Mouse (Mus musculus) lung, embryonic 16.5 days (tissue): ENCODE results near the gene Ttll8. TPM values are rescaled to one million over a fixed set of nuclear protein-coding genes. Genes with fewer than 3 reads are reported as not detected.

Experiments used
- ATAC-seq: fragments of 200-750 bp; cut with Nextera tagmentation; 2 replicates; pipeline ENCODE4 v1.8.0; 2017; ENCODE audit warnings: low read depth, mild to moderate bottlenecking, moderate library complexity
- H3K27ac ChIP-seq: fragments of 300-500 bp; sonication (generic); 2 replicates; pipeline ENCODE4 v1.5.1; 2014; ENCODE audit warnings: mild to moderate bottlenecking, control low read depth, low read length
- H3K27me3 ChIP-seq: fragments of 300-500 bp; sonication (generic); 2 replicates; pipeline ENCODE4 v1.6.1; 2014; ENCODE audit warnings: low read depth, low read length, mixed read lengths; ENCODE audit not compliant: control insufficient read depth, insufficient read depth
- H3K36me3 ChIP-seq: fragments of 300-500 bp; sonication (generic); 2 replicates; pipeline ENCODE4 v1.6.1; 2014; ENCODE audit warnings: low read length; ENCODE audit not compliant: control insufficient read depth, insufficient read depth
- H3K4me1 ChIP-seq: fragments of 300-500 bp; sonication (generic); replicated peaks from 2 replicates; pipeline ENCODE4 v1.6.1; 2014; ENCODE audit warnings: low read length, mixed read lengths; ENCODE audit not compliant: control insufficient read depth, insufficient read depth
- H3K4me2 ChIP-seq: fragments of 300-500 bp; sonication (generic); 2 replicates; pipeline ENCODE4 v1.6.1; 2014; ENCODE audit warnings: low read depth, low read length, control low read depth
- H3K4me3 ChIP-seq: fragments of 300-500 bp; sonication (generic); 2 replicates; pipeline ENCODE4 v1.5.1; 2014; ENCODE audit warnings: mild to moderate bottlenecking, low read length, control low read depth
- H3K9ac ChIP-seq: fragments of 300-500 bp; sonication (generic); 2 replicates; pipeline ENCODE4 v1.6.1; 2014; ENCODE audit warnings: low read length, control low read depth
- H3K9me3 ChIP-seq: fragments of 300-500 bp; sonication (generic); 2 replicates; pipeline ENCODE4 v1.6.1; 2016; ENCODE audit warnings: low read length; ENCODE audit not compliant: control insufficient read depth
- WGBS: fragments of 180-500 bp; shearing (Covaris S2); extraction: QIAGEN DNeasy Blood & Tissue Kit; methylation state at CpG from one replicate; pipeline ENCODE4 v1.1.7; 2014; 5-methylcytosine and 5-hydroxymethylcytosine counted together
- polyA plus RNA-seq: library from polyadenylated mRNA; unstranded; fragments of >200 nt; fragmentation: Nextera tagmentation; extraction: Ambion mirVana; gene quantifications from 2 replicates; pipeline ENCODE4 v1.2.1, GENCODE M21; 2015

Ttll8 gene
- polyA plus RNA-seq, 1 experiment from 2014 or later, result not detected

- no peak overlapping the region for H3K4me2 ChIP-seq
- H3K4me3 ChIP-seq, result no peak overlapping the region
- no peaks in the 10 kb centered on the region for H3K27me3 ChIP-seq
- H3K27ac ChIP-seq, result no peak overlapping the region
- H3K4me1 ChIP-seq, result peaks cover 3% of the 10 kb centered on the region
- no peaks in the 10 kb centered on the region for H3K36me3 ChIP-seq
- no peaks in the 10 kb centered on the region for H3K9me3 ChIP-seq
- no peak for ATAC-seq
- H3K9ac ChIP-seq, result no peak overlapping the region
- WGBS, result 72% methylated on average over 10 of the region's 10 CpGs
These were observed 77.2 kb downstream of the Ttll8 start for GRCm38 (mm10) chr15:88877021-88877400.

GRCm38 (mm10) chr15:88876155-88877020 is 77.8 kb downstream of the Ttll8 start:
- Histone ChIP-seq H3K4me2 (peak overlapping the region; percentile 49), H3K27me3 (no peaks in the 10 kb centered on the region), H3K36me3 (no peaks in the 10 kb centered on the region), H3K27ac (no peak overlapping the region), H3K4me1 (peaks cover 3% of the 10 kb centered on the region), H3K9ac (peak overlapping the region; percentile 50; the same call in 1 of the 2 replicates), H3K4me3 (no peak overlapping the region), H3K9me3 (no peaks in the 10 kb centered on the region)
- peak; percentile 82 for ATAC-seq
- 11% methylated on average over 28 of the region's 28 CpGs for WGBS

- no peaks in the 10 kb centered on the region for H3K9me3 ChIP-seq
- 33% methylated on average over 10 of the region's 10 CpGs for WGBS
- H3K27me3 ChIP-seq, result no peaks in the 10 kb centered on the region
- no peak overlapping the region for H3K27ac ChIP-seq
- H3K4me1 ChIP-seq, result peaks cover 3% of the 10 kb centered on the region
- H3K9ac ChIP-seq, result no peak overlapping the region; the same call in 1 of the 2 replicates
- H3K4me3 ChIP-seq, result no peak overlapping the region
- ATAC-seq, result peak; percentile 60
- no peak overlapping the region for H3K4me2 ChIP-seq
- no peaks in the 10 kb centered on the region for H3K36me3 ChIP-seq
These were observed 78.6 kb downstream of the Ttll8 start for GRCm38 (mm10) chr15:88875625-88876081.

- Histone ChIP-seq H3K4me2 (no peak overlapping the region), H3K9ac (no peak overlapping the region), H3K27ac (no peak overlapping the region), H3K4me3 (no peak overlapping the region), H3K9me3 (no peaks in the 10 kb centered on the region), H3K4me1 (peaks cover 3% of the 10 kb centered on the region), H3K36me3 (no peaks in the 10 kb centered on the region), H3K27me3 (no peaks in the 10 kb centered on the region)
- WGBS, result 75% methylated on average over 6 of the region's 6 CpGs
- ATAC-seq, result no peak
These were observed 79.7 kb downstream of the Ttll8 start for GRCm38 (mm10) chr15:88874477-88874876.

- H3K9ac ChIP-seq, result no peak overlapping the region
- H3K4me1 ChIP-seq, result peaks cover 3% of the 10 kb centered on the region
- H3K27ac ChIP-seq, result no peak overlapping the region
- no peaks in the 10 kb centered on the region for H3K36me3 ChIP-seq
- no peak for ATAC-seq
- H3K27me3 ChIP-seq, result no peaks in the 10 kb centered on the region
- H3K4me2 ChIP-seq, result no peak overlapping the region
- H3K9me3 ChIP-seq, result no peaks in the 10 kb centered on the region
- H3K4me3 ChIP-seq, result no peak overlapping the region
- 84% methylated on average over 3 of the region's 3 CpGs for WGBS
These were observed 80.2 kb downstream of the Ttll8 start for GRCm38 (mm10) chr15:88874061-88874460.

- WGBS, result 66% methylated on average over 5 of the region's 5 CpGs
- H3K4me2 ChIP-seq, result no peak overlapping the region
- no peak overlapping the region for H3K4me3 ChIP-seq
- no peak overlapping the region for H3K9ac ChIP-seq
- H3K36me3 ChIP-seq, result no peaks in the 10 kb centered on the region
- peaks cover 27% of the 10 kb centered on the region for H3K4me1 ChIP-seq
- H3K27me3 ChIP-seq, result no peaks in the 10 kb centered on the region
- no peaks in the 10 kb centered on the region for H3K9me3 ChIP-seq
- ATAC-seq, result no peak
- no peak overlapping the region for H3K27ac ChIP-seq
These were observed 83.6 kb downstream of the Ttll8 start for GRCm38 (mm10) chr15:88870418-88871185.

- no peak overlapping the region for H3K4me3 ChIP-seq
- H3K9ac ChIP-seq, result no peak overlapping the region
- no peaks in the 10 kb centered on the region for H3K9me3 ChIP-seq
- 72% methylated on average over 6 of the region's 6 CpGs for WGBS
- H3K27me3 ChIP-seq, result no peaks in the 10 kb centered on the region
- H3K27ac ChIP-seq, result peak overlapping the region; percentile 74
- H3K4me2 ChIP-seq, result no peak overlapping the region
- H3K36me3 ChIP-seq, result peaks cover 10% of the 10 kb centered on the region
- peaks cover 41% of the 10 kb centered on the region for H3K4me1 ChIP-seq
- no peak for ATAC-seq
These were observed 86.0 kb downstream of the Ttll8 start for GRCm38 (mm10) chr15:88868024-88868742.

GRCm38 (mm10) chr15:88867368-88868023 is 86.7 kb downstream of the Ttll8 start:
- H3K9ac ChIP-seq, result peak overlapping the region; percentile 8
- no peak for ATAC-seq
- H3K4me3 ChIP-seq, result no peak overlapping the region
- H3K4me1 ChIP-seq, result peaks cover 41% of the 10 kb centered on the region
- no peaks in the 10 kb centered on the region for H3K9me3 ChIP-seq
- H3K27me3 ChIP-seq, result no peaks in the 10 kb centered on the region
- H3K4me2 ChIP-seq, result no peak overlapping the region
- H3K36me3 ChIP-seq, result peaks cover 10% of the 10 kb centered on the region
- WGBS, result 15% methylated on average over 5 of the region's 5 CpGs
- H3K27ac ChIP-seq, result peak overlapping the region; percentile 74
